Mouse (Mus musculus) testis, adult 2 months (tissue): ENCODE data around the gene Twnk.

Experiments
- CTCF ChIP-seq: fragments of 200-500 bp; IDR thresholded peaks from 2 replicates; pipeline ENCODE4 v1.5.1; 2012; ENCODE audit warnings: low read depth, mild to moderate bottlenecking, inconsistent platforms, low read length, moderate library complexity; ENCODE audit not compliant: control insufficient read depth, insufficient read depth, insufficient replicate concordance
- POLR2A ChIP-seq: fragments of 200-500 bp; IDR thresholded peaks from 2 replicates; pipeline ENCODE4 v1.6.1; 2012; ENCODE audit warnings: low read depth, mild to moderate bottlenecking, inconsistent platforms, low read length, moderate library complexity; ENCODE audit not compliant: control insufficient read depth

DNA sequence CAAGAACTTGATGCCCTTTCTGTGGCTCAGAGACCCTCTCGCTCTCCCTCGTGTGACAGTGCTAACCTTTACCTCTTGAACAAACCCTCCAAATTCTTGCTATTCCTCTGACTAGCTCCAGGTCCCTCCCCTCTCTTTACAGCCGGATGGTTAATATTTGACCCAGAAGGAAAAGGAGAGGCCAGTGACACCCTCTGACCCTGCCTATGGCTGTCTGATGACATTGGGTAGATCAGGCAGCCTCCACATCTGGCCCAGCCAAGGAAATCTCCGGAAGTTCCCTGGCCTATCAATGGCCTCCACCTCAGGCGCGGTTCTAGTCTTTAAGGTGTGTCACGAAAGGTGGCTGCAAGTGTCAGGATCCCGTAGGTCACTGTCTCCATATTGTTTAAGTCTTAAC is 14.4 kb upstream of the Twnk start:
- no peak for TF ChIP-seq POLR2A
- TF ChIP-seq CTCF: no peak
